Mouse (Mus musculus) lung, postnatal 14 days (tissue): ENCODE results near the gene Dkkl1.

ENCODE experiments used
- DNase-seq: peaks from one replicate; pipeline ENCODE4 v3.0.0; 2021

The Dkkl1 gene

GRCm38 (mm10) chr7:45211851-45212251 is at the start of gene Dkkl1:
TSS of gene Dkkl1 (minus strand) at chr7:45212147.
- no peak for DNase-seq

DNA sequence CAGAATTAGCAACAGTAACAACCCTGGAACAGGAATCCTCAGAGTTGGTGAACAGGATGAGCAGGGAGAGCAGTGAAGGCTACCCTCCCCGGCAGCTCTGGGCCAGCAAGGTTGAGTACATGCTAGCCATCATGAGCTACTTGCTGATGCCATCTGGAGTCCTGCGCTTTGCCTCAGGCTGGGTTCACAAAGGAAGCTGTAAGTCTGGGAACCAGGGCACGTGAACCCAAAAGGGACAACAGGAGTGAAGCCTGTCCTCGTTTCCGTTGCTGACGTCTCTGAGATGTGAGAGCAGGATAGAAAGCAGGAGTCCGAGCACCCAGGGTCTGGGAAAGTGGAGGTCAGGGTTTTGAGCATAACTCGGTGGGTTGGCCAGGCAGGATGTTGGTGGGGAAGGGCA is 47.3 kb upstream of the Dkkl1 start:
- no peak for DNase-seq

DNA sequence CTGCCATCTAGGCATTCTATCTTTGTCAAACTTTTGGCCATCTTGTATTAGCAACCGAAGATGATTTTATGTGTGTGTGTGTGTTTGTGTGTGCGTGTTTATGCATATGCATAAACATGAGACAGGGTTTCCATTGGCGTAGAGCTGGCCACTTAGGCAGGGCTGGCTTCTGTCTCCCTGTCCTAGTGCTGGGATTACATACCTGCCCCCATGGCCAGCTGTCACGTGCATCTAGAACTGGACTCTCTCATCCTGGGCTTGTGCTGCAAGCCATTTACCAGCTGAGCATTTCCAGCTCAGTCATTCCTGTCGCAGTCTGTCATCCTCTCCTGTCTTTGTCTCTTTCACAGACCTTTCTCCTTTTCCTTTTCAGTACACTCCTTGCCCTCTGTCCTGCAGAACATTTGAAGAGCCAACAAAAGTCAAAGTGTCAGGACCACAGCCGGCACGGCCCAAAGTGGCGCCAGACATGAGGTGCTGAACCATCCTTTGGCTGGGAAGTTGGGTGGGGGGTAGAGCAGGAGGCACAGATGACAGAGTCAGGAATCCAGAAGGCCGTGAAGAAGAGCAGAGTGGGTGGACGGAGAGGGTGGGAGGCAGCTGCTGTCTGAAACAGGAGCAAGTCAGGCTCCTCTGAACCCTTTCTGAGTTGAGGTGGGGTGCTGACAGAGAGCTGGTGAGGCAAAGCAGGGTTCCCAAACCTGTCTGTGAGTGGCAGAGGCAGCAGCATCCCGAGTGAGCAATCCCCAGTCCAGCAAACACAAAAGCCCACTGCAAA is 45.3 kb upstream of the Dkkl1 start:
- no peak for DNase-seq

GRCm38 (mm10) chr7:45255822-45256221 is 43.9 kb upstream of the Dkkl1 start:
- DNase-seq = peak; percentile 63

- no peak for DNase-seq
Measured at GRCm38 (mm10) chr7:45253806-45254205, 41.9 kb upstream of the Dkkl1 start.

- no peak for DNase-seq
Measured at GRCm38 (mm10) chr7:45247666-45248065, 35.7 kb upstream of the Dkkl1 start.

- no peak for DNase-seq
Measured at GRCm38 (mm10) chr7:45241389-45241749, 29.4 kb upstream of the Dkkl1 start.

DNA sequence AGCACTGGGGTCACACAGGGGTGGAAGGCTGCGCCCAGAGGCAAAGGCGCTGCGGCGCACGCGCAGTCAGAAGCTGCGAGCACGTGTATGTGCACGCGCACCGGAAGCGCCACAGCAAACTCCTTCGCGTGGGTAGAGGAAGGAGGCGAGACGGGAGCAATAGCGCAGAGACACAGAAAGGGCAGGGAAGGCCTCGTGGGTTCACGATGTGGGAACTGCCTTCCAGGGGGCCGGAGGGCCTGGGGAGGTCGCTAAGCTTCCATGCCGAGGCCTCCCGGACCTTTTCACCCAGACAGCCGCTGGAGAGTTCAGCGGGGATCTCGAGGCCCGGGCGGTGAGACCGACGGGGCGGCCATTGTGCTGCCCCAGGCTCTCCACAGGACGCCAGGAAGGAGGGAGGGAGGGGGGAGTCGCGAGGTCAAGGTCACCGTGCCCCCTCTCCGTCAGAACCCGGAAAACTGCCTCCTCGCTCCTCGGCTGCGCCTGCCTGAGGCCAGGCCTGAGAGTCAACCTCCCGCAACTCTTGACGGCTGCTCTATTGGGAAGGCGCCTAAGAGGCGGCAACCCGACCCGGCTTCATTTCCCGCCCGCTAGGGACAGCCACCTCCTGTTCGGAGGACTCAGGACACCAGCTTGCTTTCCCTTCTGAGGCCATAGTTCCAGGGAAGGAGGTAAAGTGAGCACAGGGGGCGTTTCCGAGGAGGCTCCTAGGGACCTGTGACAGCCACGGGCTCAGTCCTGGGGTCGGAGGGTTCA is 28.9 kb upstream of the Dkkl1 start, which contains the start of gene Slc6a16:
Gene Slc6a16, plus strand, starts transcription at position 453 of the 756 bp plus-strand sequence.
- no peak for DNase-seq

DNA sequence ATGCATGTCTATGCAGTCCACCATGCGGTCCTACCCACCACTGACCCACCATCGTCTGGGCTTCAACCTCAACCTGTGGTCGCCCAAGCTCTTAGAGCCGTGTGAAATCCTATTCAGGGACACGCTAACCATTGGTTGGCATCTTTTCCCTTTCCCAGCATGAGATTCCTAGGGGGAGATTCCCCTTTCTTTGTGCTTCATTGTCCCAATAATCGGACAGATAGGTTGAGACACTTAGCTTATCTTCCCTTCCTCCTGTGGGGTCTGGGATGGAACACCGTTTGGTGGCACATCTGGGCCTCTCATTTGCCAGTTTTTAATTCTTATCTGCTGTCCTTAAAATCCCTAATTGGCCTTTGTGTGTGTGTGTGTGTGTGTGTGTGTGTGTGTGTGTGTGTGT is 28.2 kb upstream of the Dkkl1 start:
- DNase-seq = no peak

- no peak for DNase-seq
Measured at GRCm38 (mm10) chr7:45238723-45239496, 27.0 kb upstream of the Dkkl1 start, which contains the start of gene Cd37. TSS of gene Cd37 (minus strand) at chr7:45239115.

- DNase-seq = no peak
Measured at GRCm38 (mm10) chr7:45237747-45238699, 26.1 kb upstream of the Dkkl1 start.

GRCm38 (mm10) chr7:45235656-45236180 is 23.8 kb upstream of the Dkkl1 start:
- DNase-seq = no peak

DNA sequence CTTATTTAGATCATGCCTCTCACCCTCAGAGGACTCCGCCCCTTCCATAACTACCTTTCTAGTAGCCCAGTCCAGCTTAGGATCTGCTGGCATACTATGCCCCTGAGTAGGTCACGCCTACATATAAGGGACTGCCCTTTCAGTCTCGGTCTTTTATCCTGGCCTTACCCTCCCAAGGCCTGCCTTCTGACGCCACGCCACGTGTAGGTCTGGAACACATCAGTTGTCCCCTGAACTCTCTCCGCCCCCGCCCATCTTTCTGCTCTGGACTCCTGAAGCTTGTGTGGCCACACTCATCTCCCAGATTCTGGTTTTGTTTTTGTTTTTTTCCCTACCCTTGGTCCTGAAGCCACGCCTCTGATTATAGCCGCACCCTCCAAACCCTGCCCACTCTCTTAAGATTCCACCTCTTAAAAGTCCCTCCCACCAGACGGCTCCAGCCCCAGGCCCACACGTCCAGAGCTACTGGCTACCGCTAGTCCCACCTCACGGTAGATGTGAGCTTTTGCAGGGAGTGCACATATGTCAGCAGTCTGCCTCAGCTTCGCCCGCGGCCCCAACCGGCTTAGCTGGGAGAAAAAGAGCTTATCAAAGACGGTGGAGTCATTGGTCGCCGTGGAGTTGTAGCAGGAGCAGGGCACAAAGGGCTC is 23.1 kb upstream of the Dkkl1 start:
- DNase-seq = peak; percentile 44

DNA sequence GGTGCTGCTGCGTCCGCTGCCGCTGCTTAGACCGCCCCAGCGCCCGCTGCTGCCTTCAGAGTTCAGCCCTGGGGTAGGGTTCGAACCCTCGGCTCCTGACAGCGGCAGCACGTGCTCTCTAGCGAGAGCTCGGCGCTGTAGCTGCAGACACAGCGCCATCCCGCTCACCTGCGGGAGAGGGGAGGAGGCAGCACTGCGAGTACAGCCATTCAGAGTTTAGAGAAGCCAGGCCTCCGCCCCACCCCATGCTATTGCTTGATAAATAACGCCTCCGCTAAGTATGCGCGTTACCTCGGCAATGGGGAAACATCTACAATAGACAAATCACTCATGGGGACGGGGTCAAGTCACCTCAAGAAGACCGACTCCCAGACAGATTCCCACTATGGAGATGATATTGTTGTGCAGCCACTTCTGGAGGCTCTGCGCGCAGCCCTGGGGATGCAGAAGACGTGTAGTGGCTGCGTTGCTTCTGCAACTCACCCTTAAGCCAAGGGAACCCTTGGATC is 22.4 kb upstream of the Dkkl1 start:
- DNase-seq = no peak

GRCm38 (mm10) chr7:45233580-45234332 is 21.8 kb upstream of the Dkkl1 start:
- DNase-seq = no peak

DNA sequence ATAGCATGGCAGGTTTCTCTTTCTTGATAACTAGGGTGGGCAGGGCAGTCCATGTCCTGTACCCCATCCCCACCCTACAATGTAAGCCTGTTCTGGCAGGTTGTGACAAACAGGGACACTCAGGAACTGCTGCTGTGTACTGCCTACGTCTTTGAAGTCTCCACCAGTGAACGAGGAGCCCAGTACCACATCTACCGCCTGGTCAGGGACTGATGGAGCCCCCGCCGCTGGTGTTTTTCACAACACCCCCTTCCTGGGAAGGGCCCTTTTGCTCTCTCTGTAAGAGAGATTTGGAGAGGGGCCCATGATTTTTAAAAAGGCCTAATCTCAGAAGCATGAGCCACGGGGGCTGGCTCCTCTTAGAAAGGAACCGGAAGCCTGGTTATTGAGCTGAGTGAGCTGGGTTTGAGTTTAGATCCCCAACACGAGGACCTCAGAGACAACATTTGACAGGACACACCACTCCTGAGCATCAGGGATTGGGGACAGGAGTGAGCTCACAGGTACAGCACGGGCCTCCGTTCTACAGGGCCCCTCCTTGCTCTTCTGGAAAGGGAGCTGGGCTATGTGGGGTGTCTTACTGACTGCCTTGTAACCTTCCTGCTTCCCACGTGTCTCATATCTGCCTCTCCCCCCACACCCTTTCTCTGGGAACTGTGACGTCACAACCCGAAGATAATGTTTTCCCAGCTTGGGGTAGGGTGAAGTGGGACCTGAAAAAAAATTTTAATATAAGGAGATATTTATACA is 20.9 kb upstream of the Dkkl1 start:
- DNase-seq = no peak

GRCm38 (mm10) chr7:45231941-45232340 is 20.0 kb upstream of the Dkkl1 start:
- DNase-seq = no peak

- DNase-seq = no peak
Measured at GRCm38 (mm10) chr7:45231192-45231591, 19.2 kb upstream of the Dkkl1 start.

- DNase-seq = no peak
Measured at GRCm38 (mm10) chr7:45229459-45230203, 17.7 kb upstream of the Dkkl1 start.
